In the genomic region with DNA sequence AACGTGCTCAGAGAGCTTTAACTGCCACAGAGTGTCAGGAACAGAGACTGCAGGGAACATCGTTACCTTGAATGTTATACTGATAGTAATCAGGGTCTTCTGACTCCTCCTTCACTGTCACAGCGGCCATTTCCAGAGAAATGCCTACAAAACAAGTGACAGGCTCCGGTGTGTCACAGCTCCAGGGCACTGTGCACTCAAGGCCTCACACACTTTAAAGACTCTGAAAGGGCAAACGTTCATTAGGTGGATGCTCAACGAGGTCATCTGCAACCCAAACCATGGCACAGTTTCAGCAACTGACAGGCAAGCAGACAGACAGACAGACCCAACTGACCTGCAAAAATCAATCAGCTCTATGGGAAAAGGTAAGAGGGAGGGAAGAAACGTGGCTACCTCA, we compare ENCODE assay signal across 18 mouse cellular contexts.
"Had no signal": no experiment of that assay in that cellular context is flagged by ENCODE, and none has a peak within 500 bp of the region (broad histone marks: within the 10 kb centered on the region; RNA-seq: fewer than 3 reads in every experiment).

No protein-coding gene starts in this region.

- H3K27me3 ChIP-seq: midbrain, embryonic 12.5 days; neural tube, embryonic 13.5 days; neural tube, embryonic 15.5 days had no signal

- ATAC-seq: midbrain, embryonic 16.5 days had no signal

- H3K27ac ChIP-seq: midbrain, embryonic 10.5 days; midbrain, embryonic 12.5 days; neural tube, embryonic 13.5 days; neural tube, embryonic 15.5 days had no signal

- H3K4me1 ChIP-seq: midbrain, embryonic 10.5 days; midbrain, embryonic 12.5 days; neural tube, embryonic 13.5 days; neural tube, embryonic 15.5 days had no signal

- H3K9ac ChIP-seq: lung, embryonic 14.5 days; midbrain, embryonic 12.5 days; neural tube, embryonic 13.5 days; neural tube, embryonic 15.5 days had no signal

- H3K4me3 ChIP-seq: midbrain, embryonic 10.5 days; midbrain, embryonic 12.5 days; myocyte; neural tube, embryonic 13.5 days; neural tube, embryonic 15.5 days had no signal

- DNase-seq: lung, embryonic 14.5 days; lung, postnatal 10 days; lung, postnatal 4 days; midbrain, embryonic 14.5 days; retina, postnatal 1 day; right cerebral cortex, adult 18-20 months; right cerebral cortex, postnatal 25 days; right cerebral cortex, postnatal 4 days; spleen, adult 18-20 months; thymus, adult 18-20 months; thymus, postnatal 14 days; thymus, postnatal 36 days had no signal
